Mouse (Mus musculus): Measurements from ENCODE around the gene Dram1.

GRCm38 (mm10) chr10:88364221-88364620 is 14.7 kb downstream of the Dram1 start:
- TF ChIP-seq CTCF (IDR thresholded peaks at IDR 0.05; ENCODE audit: borderline replicate concordance, insufficient read depth, low read length) (no peak), POLR2A (IDR thresholded peaks at IDR 0.05; ENCODE audit: low read depth, low read length) (no peak)
